Mouse (Mus musculus): ENCODE results near the gene Rab6b.
A peak's percentile ranks its signal among the peaks of the same experiment; 100 is the strongest.
"Not testable (repeated sequence)": the region's sequence is repeated elsewhere in the genome, so short reads cannot be mapped to it uniquely, and the experiment has no call there.

Gene Rab6b

DNA sequence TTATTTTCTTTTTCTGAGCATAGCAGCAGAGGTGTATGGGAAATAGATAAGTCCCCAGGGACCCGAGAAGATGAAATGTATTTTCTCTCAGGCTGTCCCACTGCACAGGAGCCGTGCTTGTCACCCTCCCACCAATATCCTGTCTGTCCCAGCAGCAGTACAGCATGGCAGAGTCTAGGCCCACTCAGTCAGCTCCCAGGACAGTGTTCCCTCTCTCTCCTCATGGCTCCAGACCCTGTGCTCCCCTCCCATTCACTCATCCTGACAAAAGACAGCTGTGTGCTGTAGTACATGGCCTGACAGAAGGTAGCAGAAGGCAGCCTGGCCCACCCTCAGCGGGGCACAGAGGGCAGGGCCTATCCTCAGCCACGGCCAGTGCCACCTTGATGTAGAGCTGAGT lies 32.3 kb downstream of the Rab6b start:
- no peak for DNase-seq (ENCODE audit: low spot score in 2 of 2)

DNA sequence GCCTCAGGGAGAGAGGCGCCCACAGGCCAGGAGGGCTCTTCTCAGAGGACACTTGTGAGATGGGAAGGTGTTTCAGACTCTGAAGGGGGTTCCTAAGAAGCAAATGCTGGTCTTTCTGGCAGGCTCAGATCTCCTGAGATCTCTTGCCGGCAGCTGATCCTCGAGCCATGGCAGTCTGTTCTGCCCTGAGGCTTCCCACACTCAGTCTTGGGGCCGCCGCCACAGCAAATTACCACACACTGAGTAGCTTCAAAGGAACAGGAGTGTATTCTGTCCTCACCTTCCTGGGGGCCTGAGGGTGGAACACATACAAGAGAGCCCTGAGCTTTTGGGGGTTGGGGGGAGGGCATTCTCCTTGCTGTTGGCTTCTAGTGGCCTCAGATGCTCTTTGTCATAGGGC lies 33.8 kb downstream of the Rab6b start:
- DNase-seq (ENCODE audit: low spot score in 2 of 2), result no peak

DNA sequence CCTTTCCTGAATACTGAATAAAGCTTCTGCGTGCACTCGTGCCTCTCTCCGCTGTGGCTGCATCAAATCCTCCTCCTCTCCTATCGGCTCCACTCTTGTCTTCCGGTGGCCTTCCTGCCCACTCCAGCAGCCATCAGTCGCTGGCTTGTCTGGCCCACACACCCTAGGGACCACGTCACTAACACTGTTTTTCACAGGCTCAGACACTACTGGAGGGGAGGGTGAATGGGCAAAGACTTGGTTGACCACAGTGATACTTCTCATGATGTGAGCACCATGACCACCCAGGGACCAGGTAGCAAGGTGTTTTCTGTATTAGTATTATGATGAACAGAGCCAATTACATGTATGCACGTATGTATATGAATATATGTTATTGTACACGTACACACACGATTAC lies 34.7 kb downstream of the Rab6b start:
- no peak for DNase-seq (ENCODE audit: low spot score in 2 of 2)

DNA sequence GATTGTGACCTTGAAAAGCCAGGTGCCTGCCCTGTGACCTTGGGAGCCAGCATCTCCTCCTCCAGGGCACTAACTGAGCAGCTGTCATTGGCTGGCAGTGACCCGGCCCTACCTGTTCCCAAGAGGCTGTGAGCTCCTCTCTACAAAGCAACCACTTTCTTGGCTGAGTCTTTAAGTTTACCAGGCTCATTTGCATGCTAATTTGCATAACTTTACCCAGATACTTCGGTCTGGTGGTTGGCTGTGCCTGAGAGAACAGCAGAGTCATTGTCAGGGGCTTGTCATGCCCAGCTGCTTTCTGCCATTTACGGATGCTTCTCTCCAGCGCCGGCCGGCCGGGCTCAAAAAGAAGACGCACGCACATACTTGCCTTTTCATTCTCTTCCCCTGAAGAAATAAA lies 35.1 kb downstream of the Rab6b start:
- peak in 1 of 2 experiments; percentile 15 for DNase-seq (ENCODE audit: low spot score in 2 of 2)

DNA sequence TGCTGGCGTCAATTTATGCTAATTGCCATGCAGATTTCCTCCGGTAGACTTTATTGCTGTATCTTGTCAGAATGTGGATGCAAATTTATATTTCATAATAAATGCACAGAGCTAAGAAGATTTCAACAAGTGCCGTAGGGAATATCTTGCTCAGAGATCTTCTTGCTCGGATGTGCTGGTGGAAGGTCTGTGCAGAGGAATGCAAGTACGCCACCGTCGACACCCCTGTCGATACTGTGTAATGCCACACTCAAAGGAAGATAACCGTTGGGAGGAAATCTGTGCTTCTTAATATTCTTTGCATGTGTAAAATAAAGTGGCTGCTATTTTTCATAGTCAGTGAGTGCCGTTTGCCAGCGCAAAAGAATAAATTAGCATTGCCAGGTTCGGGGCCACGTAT lies 35.5 kb downstream of the Rab6b start:
- no peak for DNase-seq (ENCODE audit: low spot score in 2 of 2)

DNA sequence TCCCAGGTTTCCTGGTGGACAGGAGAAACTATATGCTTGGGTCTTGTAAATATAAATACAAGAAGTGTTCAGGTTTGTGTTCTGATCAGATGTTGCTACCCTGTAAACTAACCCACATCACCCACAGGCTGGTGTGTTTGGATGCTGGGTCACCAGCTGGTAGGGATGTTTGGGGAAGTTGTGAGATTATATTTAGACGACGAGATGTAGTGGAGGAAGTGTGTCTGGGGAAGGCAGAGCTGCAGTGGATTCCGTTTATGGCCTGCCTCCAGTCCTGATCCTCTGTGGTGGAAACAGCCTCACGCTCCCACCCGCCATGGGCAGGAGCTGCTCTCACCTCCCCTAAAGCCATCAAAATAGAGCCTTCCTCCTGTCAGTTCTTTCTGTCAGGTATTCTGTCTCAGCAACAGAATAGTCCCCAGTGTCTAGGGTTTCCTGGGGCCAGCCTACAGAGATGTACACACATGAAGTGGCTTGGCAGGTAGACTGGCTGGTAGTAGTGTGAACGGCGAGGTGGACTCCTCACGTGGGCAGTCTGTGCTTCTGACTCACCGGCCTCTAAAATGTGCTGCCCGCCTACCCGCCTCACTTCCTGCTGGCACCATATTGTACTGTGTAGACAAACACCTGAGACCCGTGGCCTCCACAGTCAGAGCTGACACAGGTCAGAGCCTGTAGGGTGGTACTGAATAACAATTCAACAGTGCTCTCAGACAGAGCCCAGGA lies 37.6 kb downstream of the Rab6b start:
- DNase-seq (ENCODE audit: low spot score in 2 of 2), result no peak

DNA sequence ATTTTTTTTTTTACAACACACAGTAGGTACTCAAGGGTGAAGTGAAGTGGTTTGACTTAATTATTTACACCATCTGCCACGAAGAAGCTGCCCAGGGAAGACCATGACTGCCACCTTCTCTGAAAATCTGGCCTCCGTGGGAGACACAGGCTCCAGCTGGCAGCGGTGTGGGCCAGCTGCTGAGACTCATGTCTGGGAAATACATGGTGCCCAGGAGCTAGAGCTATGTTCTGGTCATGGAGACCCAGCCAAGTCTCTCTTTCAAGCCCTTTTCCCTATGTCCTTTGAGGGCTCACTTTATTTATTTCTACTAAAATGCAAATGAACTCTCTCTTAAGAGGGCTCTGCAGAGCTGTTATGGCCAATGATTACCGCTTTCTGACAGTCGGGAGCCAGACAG lies 41.7 kb downstream of the Rab6b start:
- DNase-seq (ENCODE audit: low spot score in 2 of 2), result no peak

DNA sequence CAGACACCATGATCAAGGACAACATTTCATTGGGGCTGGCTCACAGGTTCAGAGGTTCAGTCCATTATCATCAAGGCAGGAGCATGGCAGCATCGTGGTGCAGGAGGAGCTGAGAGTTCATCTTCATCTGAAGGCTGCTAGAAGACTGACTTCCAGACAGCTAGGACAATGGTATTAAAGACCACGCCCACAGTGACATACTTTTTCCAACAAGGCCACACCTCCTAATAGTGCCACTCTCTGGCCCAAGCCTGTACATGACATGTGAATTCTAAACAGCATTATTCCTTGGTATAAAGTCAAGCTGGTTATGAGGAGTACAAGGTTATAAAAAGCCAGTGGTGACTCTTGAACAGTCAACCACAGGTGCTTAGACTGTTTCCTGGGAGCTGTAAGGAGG lies 43.0 kb downstream of the Rab6b start:
- no peak for DNase-seq (ENCODE audit: low spot score in 2 of 2)

DNA sequence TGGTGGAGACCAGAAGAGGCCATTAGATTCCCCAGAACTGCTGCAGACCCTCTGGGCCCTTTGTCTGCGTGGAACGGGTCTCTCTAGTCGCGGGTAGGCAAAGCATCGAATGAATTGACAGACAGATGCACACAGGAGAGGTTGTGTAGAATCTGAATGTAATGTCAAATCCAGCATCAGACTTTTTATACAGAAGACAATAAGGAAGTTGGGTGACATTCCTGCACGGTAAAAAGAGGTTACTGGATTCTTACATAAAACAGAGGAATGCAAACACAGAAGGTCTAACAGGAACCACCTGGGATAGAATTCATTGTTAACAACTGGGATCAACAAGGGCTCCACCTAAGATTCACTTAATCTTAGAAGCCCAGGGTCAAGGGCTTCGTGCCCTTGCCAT lies 43.6 kb downstream of the Rab6b start:
- DNase-seq (ENCODE audit: low spot score in 2 of 2), result not testable (repeated sequence)

DNA sequence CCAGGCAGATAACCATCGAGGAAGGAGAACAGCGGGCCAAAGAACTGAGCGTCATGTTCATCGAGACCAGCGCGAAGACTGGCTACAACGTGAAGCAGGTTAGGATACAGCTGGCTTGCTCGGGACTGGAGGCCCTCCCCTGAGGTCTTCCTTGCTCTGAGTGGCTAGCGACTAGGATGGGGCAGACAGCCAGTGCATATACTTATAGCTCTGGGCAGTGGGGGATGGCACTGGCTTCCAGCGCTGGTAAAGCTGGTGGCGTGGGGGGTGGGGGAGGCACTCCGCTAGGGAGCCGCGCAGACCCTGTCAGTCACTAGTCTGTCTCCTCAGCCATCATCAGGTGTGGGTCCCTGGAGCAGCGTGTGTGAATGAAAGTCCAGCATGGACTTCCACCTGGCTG lies 52.2 kb downstream of the Rab6b start:
- no peak for DNase-seq (ENCODE audit: low spot score in 2 of 2)

DNA sequence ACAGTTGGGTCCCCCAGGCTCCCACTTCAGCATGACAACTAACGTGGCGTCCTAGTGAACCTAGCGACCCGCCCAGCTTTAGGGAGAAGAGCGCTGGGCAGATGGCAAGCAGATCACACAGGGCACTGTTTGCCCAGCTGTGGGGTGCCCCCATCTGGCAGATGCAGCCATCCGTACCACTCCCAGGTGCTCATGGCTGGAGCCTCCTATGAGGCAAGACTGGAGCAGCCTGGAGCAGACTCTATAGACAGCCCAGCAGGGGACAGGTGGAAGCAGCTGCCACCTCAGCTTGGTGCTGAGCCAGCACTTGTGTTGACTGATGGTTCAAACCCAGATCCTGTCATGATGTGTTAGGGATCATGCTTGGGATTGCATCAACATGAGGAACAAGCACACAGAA lies 56.5 kb downstream of the Rab6b start:
- no peak for DNase-seq (ENCODE audit: low spot score in 2 of 2)

DNA sequence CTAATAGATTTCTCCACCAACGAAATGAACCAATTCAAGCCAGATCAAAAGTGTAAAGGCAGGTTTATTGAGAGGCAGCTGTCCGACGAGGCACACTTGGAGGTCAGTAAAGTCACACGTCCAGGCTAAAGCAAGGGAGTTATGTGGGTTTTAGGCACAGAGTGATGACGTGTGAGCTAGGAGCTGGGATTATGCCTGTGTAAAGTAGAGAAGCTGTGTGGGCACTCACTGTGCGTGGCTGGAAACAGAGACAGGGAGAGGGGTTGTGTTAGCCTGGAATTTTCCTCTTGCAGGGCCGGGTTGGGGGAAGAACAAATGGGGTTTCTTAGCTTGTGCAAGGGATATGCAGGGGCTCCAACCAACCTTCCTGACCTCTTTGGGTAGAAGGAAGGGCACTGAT lies 57.2 kb downstream of the Rab6b start:
- no peak for DNase-seq (ENCODE audit: low spot score in 2 of 2)

DNA sequence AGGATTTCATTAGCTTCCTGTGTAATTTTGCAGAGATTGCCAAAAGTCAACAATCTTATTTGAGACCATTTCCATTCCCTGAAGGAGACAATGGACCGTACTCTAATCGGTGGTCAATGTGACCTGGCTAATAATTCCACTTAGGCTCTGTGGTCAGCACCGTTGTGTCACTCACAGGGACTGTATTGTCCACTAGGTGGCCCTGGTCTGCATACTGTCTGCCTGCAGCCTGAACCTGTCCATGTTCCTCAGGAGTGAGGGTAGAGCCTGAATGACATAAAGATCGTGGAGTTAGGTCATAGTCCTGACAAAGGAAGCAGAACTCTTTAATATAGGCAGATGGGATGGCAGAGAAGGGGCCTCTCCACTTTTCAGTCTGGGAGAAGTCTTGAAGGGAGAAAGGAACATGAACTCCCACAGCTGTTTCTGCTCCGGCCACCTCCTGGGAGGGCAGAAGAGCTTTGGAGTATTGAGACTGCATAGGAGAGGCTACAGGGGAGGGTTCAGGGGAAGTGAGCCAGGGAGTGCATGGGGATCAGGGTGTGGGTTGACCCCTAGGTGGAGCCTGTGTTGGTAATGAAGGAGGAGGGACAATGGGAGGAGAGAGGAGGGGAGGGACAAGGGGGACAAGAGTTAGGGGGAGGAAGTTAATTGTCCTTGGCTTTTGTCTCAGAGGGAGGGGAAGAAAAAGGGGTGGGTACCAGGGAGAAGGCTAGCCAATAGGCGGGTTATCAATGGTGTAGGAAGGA lies 63.4 kb downstream of the Rab6b start:
- DNase-seq (ENCODE audit: low spot score in 2 of 2), result no peak

DNA sequence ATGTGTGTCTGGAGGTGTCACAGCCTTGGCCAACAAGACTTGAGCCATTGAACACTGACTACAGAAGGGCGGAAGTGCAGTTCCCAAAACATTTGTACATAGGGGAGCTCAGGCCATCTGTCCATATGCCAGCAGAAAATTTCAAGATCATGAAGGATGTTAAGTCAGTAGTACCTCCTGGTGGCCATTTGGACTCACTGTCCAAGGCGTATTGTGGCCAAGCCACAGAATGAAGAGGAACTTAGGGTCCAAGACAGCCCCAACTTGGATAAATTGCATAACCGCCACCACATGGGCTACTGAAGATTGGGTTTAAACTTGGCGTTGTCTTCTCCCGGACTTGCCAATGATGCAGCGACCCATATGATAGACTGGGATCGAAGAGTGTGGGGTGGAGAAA lies 64.1 kb downstream of the Rab6b start:
- no peak for DNase-seq (ENCODE audit: low spot score in 2 of 2)

DNA sequence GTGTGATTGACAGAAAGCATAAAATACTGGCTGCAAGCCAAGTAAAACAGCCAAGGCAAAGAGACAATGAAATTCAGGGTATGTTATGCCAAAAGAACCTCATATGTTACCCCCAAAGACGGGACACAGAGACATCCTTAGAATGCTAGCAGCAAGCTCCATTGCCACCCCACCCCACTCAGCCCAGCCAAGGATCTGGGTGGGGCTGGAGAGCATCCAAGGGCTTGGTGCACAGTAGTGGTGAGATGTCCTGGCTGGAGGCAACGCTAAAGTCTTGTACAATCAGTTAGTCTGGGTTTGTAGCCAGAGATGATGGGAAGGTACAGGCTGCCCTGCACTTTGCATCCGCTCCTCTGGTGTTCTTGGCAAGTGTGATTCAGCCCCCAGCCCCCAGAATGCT lies 68.7 kb downstream of the Rab6b start:
- DNase-seq (ENCODE audit: low spot score in 2 of 2), result no peak

DNA sequence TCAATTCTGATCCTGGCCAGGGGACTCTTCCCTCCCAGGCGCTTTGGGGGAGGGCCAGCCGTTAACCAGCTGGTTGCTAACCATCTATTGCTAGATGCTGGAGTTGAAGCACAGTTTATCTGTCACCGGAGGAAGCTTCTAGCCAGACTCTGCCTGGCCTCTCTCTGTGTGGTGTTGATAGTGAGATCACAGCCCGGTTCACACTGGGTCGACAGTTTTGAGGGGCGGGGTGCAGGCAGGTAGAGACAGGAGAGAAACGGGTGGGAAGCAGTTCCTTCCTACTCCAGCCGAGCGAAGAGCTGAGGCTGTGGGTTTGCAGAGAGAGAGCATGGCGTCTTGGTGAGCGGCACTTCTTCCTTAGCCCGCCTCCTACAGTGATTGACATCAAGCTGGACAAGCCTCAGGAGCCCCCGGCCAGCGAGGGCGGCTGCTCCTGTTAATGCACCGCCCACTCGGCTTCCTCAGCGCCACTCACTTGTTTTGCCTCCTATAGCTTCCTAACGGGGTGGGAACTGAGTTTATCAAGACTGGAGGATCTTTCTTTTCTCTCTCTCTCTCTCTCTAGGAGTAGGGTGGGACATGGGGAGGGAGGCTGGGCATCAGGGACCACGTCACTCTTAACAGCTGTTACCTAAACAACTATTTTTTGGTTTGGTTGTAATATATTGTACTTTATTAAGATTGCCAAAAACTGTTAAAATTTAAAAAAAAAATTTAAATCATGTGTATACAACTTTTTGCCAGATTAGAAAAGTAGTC lies 69.4 kb downstream of the Rab6b start:
- peak; percentile 59 for DNase-seq (ENCODE audit: low spot score in 2 of 2)

DNA sequence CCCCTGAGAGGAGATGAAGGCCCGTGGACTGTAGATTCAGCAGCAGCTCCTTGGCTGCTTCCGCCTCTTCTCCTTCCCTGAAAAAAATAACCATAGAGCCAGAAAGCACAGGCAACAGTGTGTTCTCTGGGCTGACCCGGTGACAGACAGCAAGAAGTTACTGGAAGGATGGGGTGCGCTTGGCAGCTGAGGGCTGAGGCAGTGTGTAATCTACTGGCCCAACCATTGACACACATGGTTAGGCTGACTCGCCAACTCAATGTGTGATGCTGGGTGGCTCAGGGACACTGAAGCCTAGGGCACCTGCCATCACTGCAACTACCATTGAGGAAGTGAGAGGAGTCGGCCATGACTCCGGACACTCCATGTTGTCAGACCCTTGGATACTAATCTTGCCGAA lies 70.3 kb downstream of the Rab6b start:
- no peak for DNase-seq (ENCODE audit: low spot score in 2 of 2)

DNA sequence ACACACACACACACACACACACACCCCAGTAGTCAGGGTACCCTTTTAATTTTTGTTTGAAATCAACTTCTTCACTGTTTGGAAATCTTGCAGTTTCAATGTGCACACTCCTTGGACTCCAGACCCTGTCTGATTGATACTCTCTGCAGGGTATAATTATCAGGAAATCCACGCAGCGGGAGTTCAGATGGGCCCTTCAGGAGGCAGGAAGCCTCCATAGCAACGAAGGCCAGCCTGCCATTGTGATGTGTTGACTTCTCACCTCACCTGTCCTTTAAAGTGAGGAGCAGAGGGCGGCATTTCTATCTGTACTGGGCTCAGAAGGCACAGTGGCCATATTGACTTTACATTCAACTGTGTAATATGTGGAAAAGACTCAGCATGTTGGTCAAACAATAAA lies 73.3 kb downstream of the Rab6b start:
- no peak for DNase-seq (ENCODE audit: low spot score in 2 of 2)

DNA sequence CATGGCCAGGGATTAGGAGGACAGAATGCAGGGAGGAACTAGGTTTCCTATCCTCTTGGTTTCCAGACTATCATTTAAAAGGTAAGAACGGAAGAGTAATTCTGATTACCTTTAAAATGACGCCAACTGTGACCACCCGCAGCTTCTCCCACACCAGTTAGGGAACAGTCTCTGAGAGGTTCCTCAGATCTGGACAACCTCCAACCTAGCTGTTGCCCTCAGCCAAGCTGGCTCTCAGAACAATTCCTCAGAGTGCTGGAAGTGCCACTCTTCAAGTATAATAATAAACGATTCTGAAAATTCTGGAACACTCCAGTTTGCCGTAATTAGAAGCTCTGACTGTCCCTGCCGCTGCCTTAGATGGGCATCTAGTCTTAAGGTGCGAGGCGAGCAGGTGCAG lies 74.4 kb downstream of the Rab6b start:
- no peak for DNase-seq (ENCODE audit: low spot score in 2 of 2)

DNA sequence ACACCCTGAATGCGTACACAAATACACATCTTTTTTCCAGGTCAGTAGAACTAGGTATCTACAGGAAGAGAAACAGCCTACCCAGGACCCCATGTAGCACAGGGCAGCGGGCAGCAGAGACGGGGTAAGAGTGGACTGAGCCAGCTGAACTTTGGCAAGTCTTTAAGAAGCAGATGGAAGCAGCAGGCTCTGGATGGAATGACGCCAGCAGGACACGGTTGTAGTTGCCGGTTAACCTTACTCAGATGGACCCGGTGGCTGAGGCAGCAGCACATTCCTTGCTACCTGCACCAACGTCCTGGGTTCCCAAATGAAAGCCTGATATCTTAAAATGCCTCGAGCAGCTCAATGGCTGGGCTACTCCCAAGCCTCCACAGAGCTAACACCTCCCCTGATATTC lies 75.2 kb downstream of the Rab6b start:
- no peak for DNase-seq (ENCODE audit: low spot score in 2 of 2)

DNA sequence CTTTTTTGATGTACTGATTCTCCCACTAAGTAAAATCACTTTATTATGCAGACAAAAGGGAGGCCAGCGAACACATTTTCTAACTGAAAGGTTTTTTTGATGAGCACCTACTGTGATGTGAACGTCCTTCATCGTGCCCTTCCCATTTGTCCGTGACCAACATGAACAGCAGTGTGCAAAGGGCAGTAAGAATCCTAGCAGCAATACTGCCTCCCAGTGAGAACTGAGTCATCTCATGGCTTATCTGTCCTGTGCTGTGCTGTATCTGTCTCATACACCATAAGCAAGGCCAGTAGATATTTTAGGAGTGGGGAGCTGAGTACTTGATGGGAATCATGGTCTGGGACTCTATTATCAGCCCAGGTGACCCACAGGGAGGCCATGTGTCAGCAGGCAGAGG lies 76.8 kb downstream of the Rab6b start:
- no peak for DNase-seq (ENCODE audit: low spot score in 2 of 2)

DNA sequence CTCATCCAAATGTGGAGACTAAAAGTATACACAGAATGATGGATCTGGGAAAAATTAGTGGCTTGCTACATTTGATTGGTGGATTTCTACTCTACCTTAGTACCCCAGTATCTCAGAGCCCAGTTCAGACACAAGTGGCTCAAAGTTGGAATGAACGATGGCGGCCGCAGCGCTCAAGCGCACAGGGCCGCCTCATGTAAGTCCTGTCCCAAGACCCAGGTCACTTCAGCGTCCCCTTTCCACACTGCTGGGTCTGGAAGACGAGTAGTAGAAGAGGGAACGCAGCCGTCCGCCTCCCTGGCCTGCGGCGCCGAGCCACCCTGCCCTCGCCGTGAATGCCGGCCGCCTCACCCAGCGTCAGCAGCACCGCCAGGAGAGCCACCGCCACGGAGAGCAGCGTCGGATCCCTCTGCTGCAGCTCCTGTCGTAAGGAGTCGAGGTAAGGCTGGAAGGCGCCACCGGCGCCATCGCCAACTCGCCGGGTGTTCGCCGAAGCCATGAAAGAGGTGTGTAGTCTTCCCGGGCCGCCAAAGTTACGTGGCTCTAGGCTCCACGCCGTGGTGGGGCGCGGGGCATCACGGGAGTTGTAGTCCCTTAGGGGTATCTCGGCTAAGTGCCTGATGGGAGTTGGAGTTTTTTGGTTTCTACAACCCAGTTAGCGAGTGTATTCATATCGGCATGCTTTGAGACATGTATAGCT lies 90.1 kb downstream of the Rab6b start, which contains the start of gene Srprb:
Srprb (minus strand) TSS at position 577 of the 700 bp plus-strand sequence.
- DNase-seq (ENCODE audit: low spot score in 2 of 2), result peak; percentile 80 to 86
